Mouse (Mus musculus) adrenal gland, adult 8-10 months (tissue): ENCODE measurements at regions not wholly inside any gene's neighbourhood (a gene's known extent, or its start where the extent isn't known, plus 50 kb on each side); places are given as distances from the start of the nearest gene placed in this dataset.

ENCODE experiments used
- DNase-seq: peaks from one replicate; pipeline ENCODE4 v3.0.0; 2022

DNA sequence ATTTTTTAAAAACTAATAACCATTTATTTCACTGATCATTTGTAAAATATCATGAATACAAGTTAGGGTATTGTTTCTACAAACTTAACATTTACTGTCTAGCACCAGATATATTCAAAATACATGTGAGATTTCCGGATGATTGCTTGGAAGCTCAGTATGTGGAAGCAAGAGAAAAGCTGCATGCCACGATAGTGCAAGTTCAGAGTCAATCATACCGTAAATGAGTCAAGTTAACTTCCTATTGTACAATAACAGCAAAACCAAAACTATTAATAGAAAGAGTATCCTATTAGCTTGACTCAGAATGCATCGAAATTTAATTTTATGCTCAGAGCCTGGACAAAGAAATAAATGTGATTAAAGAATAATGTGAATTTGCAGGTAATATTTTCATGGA lies 1284.6 kb upstream of the Cited2 start:
- DNase-seq = no peak

DNA sequence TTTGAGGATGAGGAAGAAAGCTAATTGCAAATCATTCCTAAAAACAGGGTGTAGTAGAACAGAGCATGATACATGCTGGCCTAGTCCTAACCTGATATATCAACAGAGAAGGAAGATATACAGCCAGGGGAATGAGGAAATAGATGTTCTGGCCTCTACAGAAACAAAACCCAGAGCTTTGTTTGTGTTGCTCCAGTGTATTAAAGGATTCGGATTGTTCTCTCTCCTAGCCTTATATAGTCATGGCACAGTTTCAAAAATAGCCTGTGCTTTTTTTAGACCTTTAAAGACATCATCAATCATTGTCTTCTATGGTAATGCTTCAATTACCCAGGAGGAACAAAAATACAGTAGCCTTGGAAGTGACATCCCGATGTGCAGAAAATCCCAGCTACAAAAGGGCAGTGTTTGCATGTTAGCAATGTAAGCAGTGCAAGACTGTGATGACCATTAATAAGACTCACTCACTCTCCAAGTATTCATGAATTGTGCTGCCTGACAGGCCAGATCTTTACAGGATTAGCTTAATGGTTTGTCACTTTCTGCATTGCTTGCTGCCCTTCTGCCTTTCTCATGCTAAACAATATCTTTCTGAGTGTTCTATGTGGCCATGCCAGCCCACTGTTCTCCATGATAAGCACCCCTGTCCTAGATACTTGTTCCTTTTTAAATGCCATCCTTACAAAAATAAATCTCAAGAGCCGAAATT lies 1281.9 kb upstream of the Cited2 start:
- no peak for DNase-seq

DNA sequence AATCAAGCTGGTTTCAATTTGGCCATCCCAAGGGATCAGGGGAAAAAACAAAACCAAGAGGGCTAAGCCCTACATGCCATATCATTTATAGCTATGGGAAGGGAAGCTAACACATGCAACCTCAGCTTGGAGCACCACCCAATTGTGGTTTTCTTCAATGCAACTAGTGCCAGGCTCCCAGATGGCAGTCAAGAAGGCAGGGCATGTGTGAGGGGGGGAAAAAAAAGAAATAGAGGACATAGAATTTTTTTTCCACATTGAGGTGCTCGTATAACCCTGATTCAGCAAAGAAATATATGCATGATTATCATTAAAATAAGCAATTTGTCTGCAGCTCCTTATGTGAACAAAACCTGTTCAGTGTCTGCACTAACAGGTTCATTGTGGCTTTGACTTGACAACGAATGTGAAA lies 1281.4 kb upstream of the Cited2 start:
- DNase-seq = no peak

DNA sequence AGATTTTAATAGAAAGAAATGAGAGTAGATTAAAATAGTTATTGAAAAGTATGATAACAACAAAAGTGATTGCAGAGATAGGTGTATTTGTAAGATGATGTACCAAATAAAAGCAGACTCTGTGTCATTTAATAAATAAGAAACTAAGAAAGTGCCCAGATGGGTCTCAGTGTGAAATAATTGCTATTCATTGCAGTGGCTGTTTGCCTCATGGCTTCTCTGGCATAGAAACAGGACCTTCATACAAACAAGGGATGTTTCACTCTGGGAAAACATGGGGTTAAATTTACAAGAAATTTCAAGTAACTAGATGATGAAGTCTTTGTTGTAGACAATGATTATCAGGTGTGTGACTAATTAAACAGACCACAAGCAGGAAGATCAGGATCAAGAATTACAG lies 1279.1 kb upstream of the Cited2 start:
- DNase-seq = no peak

DNA sequence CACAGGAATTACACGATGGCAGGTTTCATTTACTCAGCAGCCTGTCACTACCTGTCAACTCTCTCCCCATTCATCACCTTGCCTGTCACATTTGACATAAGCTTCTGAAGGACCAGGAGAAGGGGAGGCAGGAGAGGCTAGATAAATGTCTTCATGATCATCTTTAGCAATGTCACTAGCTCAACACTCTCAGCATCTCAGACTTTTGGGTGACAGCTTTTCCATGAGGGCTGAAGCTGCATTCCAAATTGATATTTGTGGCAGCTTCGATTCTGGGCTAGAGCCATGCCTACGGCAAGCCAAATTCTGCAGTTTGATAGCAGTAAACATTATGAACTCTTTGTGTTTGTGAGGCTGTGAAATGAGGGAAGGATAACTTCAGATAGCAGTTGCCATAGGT lies 1255.1 kb upstream of the Cited2 start:
- DNase-seq = no peak

DNA sequence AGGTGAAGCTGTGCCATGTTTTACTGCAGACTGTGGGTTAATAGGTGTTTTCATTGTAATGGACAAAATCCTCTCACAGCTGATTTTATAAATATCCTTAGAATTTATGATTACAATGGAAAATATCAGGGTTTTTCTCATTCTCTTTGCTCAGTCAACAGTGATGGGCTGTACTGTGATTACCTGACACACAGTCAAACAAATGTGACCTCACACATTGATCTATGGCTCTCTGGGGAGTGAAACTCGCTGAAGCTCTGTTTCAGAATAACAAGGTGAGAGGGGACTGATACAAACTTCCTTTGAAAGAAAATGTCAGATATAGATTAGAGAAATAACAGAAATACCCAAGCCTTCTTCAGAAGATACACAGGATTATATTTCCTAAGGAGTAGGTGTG lies 1253.3 kb upstream of the Cited2 start:
- DNase-seq = no peak

DNA sequence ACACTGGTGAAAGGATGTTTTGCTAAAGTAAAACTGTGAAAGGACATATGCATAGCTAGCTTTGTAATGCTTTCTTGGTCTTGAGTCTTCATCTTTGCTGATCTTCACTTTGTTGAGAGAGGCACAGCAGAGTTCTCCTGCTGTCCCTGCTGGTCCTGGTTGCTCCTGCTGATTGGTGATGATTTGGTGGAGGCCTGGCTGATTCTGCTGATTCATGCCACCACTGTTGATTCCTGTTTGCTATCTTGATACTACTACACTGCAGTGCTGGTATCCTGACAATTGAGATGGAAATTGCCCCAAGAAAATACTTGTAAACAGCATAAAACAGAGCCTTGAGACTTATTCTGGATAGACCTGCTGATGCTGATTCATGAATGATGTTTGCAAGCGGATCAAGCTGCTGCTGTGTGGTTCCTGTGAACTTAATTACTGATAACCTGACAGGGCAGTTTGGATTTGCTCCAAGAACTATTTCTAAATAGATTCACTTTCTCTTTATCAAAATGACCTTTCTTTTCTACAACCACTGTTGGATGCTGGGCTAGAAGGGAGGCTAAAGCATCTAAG lies 1249.0 kb upstream of the Cited2 start:
- DNase-seq = no peak

DNA sequence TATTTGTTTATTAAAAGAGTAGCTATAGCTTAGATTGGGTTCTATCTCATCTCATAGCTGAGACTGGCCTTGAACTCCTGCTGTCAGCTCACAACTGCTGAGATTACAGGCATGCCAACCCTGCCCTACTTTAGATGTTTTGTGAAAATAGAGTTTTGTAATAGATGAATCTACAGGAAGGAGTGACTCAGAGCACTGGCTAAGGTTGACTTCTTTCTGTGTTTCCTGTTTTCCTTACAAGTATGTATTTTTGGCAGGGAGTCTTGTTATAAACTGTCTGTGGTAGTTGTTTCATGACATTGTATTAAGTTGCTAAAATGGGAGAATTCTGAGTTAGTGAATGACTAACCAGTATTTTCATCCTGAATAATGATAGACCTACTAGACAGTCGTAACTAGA lies 1224.4 kb upstream of the Cited2 start:
- DNase-seq = peak; percentile 10

DNA sequence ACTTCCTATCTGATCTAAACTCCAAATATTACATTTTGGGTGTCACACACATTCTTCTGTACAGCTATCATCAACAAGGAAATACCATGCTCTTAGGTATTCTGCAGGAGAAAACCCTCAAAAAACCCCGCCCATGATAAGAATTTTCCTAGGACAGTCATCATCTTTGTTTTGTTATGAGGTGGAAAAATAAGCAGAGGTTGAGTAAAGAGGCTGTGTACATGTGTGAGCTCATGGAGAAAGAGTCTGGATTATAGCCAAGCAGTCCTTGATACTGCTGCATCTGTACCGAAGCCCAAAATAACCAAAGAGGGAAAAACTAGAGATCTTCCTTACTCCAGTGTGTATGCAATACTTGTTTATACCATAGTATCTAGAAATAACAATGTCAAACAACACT lies 1215.3 kb upstream of the Cited2 start:
- DNase-seq = no peak

DNA sequence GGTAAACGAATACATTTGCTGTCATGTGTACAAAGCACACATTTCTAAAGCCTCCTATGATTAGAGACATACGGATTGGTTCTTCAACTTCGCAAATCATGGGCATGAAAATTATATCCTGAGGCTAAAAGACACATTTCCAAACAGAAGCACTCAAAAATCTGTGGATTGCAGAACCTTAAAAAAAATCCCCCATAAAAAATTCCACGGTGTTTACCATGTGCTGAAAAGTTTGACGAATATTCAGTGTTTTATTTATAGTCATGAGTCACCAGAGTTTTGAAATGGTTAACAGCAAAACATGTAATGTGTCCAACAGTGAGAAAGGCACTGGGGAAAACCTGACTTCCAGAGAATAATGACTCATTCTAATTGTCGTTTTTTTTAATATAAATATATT lies 1214.9 kb upstream of the Cited2 start:
- DNase-seq = no peak

DNA sequence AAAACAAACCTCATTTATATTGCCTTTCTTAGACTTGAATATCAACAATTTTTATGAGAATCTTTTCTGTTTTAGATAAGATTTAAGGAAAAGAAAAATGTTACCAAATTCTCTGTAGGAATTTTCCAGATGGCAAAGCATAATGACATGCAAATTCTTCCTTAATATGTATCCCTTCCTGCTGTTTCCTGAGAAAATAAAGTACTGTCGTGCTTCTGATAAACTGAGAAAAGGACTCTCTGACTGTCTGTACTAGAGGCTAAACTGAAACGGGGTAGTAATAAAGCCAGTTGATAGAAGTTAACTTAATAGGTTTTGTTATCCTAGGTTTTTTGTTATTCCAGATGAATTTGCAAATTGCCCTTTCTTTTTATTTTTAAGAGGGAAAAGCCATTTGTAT lies 1208.4 kb upstream of the Cited2 start:
- no peak for DNase-seq

DNA sequence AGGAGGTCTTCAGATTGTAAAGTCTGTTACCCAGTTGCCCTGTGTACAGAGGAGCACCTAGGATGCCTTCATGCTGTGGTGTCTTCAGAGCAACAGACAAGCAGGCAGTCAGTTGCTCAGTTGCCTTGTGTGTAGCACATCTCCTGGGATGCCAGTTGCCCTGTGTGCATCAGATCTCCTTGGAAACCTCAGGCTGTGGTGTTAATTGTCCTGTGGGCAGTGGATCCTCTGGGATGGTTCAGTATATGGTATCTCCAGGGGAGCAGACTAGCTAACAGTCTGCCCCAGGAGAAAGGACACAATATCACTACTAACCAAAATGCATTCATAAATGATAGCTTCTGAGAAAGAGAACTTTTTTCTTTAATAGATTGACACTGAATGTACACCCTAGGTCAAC lies 1201.1 kb upstream of the Cited2 start:
- no peak for DNase-seq

DNA sequence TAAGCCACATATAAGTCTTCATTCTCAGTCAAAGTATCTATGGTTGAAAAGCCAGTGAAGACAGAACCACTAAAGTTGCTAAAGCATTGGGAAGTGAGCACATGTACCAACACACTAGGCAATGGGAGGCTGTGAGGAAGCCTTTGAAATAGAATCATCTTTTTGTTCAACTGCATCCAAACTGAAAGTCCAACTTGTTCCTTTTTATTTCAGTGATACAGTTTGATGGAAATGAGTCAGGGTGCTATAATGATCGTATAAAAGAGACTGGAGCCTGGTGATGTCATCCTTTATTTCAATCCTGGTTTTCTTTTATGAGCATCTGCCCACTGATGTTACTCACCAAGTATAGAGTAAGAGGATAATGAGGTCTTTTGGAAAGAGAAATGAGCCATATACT lies 1198.9 kb upstream of the Cited2 start:
- no peak for DNase-seq

DNA sequence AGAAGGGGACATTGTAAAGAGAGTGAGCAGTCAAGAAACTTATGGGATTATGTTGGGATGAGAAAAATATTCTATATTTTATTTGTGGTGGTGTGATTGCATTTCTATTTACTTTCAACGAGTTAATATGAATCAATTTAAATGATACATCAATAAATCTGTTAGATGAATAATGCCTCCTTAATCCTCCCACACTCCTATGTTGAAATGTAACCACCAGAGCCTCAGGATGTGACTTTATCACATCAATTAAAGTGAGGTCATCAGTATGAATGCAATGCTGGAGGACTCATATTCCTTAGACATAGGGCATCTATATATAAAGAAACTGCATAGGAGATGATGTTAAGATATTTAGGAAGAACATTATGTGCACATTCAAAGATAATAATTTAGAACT lies 1195.3 kb upstream of the Cited2 start:
- DNase-seq = no peak

DNA sequence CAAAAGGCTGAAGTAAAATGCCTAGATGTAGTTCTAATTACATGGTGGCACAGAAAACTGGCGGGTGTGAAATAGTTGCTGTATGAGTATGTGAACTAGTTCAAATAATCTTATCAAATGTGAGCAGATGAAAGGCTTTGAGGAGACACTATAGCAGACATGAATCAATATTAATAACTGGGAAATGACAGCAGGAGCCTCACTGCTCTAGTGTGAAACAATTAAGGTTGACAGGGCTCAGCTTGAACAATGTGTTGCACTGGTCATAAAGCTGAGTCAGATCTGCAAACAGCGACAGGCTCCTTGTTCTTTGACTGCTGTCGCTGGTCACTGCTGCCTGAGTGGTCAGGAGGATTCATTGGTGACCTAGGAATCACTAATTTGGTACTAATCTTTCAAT lies 1185.4 kb upstream of the Cited2 start:
- DNase-seq = no peak

DNA sequence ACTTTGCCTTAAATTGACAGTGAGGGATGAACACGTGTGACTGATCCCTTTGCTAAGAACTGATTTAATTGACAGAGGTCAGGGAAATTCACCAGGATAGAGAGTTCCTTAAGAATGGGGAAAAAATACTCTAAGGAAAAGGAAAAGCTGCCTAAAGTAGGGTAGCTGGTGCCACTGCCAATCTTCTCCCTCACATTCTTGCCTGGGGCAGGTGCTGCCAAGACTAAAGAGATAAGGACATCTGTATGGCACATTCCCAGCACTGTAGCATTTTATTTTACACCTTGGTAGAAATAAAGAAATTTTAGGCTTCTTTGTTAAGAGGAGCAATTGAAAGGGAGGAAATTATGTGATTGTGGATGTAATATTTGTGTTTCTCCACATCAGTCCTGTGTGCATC lies 1184.6 kb upstream of the Cited2 start:
- no peak for DNase-seq

DNA sequence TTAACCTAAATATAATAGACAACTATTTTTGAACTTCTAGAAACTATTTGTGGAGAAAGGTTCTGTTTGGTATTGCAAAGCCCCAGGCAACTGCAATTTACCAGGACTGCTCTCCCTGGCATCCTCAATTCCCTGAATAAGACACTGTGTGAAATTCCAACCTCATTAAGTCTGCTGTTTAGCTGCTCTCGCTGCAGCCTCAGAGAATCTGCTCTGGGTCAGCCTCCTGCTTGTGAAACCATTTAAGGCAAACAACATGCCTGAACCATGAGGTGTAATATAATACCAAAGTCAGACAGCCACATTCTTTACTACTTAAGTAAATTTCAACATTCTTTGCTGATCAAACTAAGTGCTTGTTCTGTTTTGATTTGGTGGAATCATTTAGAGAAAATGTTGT lies 1177.6 kb upstream of the Cited2 start:
- no peak for DNase-seq

DNA sequence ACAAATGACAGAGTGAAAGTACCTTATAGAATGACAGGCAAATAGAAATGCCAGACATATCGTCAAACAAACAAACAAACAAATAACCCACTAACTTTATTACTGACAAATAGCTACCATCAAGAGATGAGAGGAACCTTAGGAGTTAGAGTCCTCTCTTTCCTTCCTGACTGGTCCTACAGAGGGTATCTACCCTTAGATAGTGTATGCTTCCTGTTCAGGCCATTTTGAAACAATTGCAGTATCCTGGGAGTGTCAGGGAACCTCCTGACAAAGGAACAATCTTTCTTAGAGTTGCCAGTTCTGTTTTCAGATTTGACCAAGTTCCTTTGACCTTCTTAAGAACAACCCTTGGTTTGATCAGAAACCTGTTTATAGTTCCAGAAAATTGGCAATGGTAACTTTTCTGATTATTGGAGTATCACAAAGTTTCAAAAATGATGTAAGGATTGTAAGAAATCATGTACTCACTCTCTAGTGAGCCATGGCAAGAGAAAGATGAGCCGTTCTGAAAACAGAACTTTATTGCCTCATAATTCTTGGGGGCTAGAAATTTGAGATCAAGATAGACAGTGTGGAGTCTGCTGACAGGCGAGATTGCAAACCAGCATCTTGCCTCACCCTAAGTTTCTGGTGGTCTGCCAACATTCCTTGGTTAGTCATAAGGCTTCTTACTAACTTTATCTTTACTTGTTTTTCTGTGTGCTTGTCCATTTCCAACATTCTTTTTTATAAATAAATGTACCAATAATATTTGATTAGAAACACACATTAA lies 1170.0 kb upstream of the Cited2 start:
- DNase-seq = peak; percentile 32

DNA sequence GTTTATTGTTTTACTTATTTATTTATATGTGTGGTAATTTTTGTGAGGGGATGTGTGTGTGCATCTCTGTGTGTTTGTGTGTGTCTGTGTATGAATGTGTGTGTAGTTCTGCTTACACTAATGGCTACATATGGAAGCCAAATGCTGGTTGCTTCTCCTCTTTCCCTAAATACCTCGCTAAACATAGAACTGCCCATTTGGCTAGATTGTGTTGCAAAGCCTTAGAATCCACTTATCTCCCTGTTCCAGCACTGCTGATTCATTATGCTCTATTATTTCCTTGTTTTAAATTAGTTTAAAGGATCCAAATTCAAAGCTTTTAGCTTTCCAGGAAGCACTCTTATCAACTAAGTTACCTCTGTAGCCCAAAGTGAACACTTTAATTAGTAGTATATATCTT lies 1148.5 kb upstream of the Cited2 start:
- no peak for DNase-seq

DNA sequence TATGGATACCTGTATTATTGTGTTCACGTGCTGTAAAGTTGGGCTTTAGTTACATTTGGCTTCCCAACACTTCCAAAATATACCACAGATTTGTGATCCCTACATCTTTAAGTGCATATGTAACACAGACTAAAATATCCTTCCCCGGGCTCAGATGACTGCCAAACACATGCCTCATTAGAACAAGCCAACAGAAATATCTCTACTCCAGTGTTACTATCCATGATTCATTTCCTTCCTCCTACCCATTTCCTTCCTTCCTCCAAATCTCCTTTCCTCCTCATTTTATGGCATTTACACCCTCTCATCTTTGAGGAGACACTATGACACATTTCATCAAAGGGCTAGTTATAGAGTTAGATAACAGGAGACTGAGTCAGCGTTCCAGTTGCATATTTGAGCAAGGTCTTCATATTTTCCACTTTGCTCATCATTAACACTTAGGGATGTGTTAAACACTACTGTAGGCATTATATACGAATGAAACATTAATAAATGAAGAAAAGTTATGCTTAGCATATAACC lies 1144.4 kb upstream of the Cited2 start:
- no peak for DNase-seq

DNA sequence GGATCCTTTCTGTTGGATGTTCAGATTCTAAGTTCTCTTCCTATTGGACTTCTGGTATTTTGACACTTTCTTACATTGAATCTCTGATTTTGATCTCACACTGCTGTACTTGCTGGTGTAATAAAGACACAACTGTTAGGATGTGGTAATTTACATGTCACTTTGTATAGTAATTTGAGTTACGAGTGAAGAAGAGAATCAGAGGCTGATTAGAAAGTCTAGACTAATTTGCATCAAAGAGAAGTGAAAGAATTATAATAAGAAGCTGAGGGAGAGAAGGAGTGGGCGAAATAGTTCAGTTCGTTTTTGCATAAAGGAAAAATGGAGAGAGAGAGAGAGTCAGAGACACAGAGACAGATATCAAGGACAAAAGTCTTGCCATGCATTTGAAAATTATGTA lies 1142.8 kb upstream of the Cited2 start:
- DNase-seq = no peak

DNA sequence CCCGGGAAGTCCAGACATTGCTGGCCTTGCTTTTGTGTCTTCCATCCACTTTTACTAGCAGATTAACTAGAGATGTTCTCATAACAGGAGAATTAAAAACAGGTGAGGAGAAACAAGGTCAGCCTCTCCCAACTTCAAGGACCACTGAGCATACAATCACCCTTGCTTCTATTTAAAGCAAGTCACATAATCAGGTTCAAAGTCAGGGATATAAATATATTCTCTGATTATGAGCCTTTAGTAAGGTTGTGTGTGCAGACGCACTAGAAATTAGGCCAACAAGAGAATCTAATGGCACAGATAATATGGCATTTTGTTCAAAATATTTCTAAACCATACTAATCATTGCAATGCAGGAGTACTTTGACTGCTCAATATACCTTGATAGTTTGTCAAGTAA lies 1134.2 kb upstream of the Cited2 start:
- no peak for DNase-seq

DNA sequence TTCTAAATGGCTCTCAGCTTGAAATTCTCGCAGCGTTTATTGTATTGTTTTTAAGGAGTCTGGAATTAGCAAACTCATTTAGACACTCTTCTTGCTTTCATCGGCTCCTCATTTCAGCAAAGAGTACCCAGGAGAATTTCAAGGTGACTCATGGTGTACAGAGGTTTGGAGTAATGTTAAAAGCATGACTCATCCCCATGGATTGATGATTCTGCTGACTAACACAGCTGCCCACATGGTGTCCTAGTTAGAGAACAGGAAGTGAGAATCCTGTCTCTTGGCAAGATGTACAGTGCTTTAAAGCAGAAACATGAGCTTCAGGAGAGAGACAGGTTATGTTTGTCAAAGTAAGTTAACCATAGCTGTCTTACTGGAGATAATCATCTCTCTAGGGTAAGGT lies 1133.6 kb upstream of the Cited2 start:
- DNase-seq = peak; percentile 40

DNA sequence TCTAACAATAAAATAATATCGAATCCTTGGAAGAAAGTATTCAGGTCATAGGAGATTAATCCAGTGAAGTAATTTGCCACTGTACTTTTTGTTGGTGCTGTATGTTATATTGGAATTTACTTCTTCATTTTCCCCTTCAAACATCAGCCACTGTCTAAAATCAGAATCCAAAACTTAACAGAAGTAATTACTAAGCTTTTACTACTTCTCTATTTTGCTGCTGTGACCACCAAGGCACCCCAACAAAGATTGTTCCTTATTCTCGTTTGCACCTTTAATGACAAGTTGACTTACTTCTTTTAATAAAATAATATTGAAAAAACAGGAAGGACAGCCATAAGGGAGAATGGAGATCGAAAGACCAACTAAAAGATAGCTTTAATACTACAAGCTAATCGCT lies 1130.1 kb upstream of the Cited2 start:
- DNase-seq = no peak
